Mouse (Mus musculus): ENCODE measurements around the gene Myh15. TPM values are rescaled to one million over a fixed set of nuclear protein-coding genes. Genes with fewer than 3 reads are reported as not detected.

Gene Myh15
- polyA plus RNA-seq (2016; fragmentation: Nextera tagmentation; extraction: Ambion mirVana), result 0.03 TPM in 1 of 2 replicates, not detected in the other

- H3K27ac ChIP-seq (ENCODE audit: poor library complexity, severe bottlenecking), result no peak within 1 kb of the TSS
- no peak within 1 kb of the TSS for H3K4me2 ChIP-seq
- WGBS, result 82% methylated on average over 1 of the region's 1 CpGs
- H3K27me3 ChIP-seq (replicated peaks), result no peaks in the 10 kb centered on the region
- H3K36me3 ChIP-seq, result no peaks in the 10 kb centered on the region
- H3K4me3 ChIP-seq, result no peak within 1 kb of the TSS
- ATAC-seq (ENCODE audit: insufficient number of reproducible peaks, low FRiP score), result no peak
- H3K9ac ChIP-seq, result no peak within 1 kb of the TSS
- H3K4me1 ChIP-seq (replicated peaks), result no peaks in the 10 kb centered on the region
- H3K9me3 ChIP-seq (replicated peaks), result no peaks in the 10 kb centered on the region
Measured at GRCm38 (mm10) chr16:49057186-49057585, at the start of gene Myh15. TSS of gene Myh15 (plus strand) at chr16:49057486.

DNA sequence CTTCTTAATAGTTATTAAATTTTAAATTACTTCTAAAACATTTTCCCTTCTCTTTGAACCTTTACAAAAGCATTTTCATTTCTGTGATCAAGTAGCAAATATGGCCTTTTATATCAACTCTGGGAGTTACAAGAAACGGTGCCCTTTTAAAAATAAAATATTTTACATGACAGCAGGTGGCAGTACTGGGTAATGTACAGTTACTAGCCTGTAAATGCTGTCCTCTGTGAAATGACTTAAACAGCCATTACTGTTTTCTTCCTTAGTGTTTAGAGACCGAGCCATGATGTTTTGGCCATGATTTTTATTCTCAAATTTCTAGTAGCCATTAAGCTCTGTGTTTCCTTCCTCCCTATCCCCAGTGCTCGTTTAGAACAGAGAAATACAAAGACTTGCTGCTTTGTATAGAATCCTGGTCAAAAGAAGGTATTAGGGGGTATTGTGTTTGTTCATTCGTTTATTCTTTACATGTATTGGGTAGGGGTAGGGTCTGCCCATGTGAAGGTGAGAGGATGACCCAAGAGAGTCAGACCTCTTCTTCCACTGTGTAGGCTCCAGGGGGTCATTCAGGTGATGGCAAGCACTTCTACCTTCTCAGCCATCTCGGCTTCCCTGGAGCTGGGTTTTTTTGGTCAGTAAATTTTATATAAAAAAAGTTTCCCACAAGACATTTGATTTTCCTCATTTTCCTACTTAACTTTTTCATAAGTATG, 40.5 kb upstream of the Myh15 start:
- no peaks in the 10 kb centered on the region for H3K4me1 ChIP-seq (replicated peaks)
- H3K4me2 ChIP-seq, result no peak overlapping the region
- WGBS, result 77% methylated on average over 5 of the region's 5 CpGs
- H3K36me3 ChIP-seq, result peaks cover 27% of the 10 kb centered on the region
- H3K27ac ChIP-seq (ENCODE audit: poor library complexity, severe bottlenecking), result no peak overlapping the region
- no peaks in the 10 kb centered on the region for H3K9me3 ChIP-seq (replicated peaks)
- ATAC-seq (ENCODE audit: insufficient number of reproducible peaks, low FRiP score), result no peak
- H3K4me3 ChIP-seq, result no peak overlapping the region
- H3K9ac ChIP-seq, result no peak overlapping the region
- H3K27me3 ChIP-seq (replicated peaks), result no peaks in the 10 kb centered on the region

DNA sequence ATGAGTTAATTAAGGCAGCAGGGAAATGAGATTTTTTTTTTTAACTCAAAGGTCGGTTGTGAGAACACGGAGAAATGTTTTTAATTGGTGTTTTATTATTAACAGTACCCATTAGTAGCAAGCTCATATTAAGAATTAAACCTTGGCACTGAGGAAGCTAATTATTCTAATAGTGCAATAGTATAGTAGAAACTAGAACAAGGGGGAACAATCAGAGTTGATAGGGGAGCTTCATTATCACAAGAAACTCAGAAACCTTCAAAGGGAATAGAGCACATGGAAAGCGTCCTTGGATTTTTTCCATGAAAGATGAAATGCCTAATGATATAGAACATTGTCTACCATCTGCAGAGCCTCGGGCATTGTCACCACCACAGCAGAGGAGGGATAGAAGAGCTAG, 21.4 kb upstream of the Myh15 start:
- Histone ChIP-seq H3K9ac (no peak overlapping the region), H3K4me2 (no peak overlapping the region), H3K27me3 (replicated peaks) (no peaks in the 10 kb centered on the region), H3K4me1 (replicated peaks) (no peaks in the 10 kb centered on the region), H3K27ac (ENCODE audit: poor library complexity, severe bottlenecking) (no peak overlapping the region), H3K9me3 (replicated peaks) (no peaks in the 10 kb centered on the region), H3K4me3 (no peak overlapping the region), H3K36me3 (no peaks in the 10 kb centered on the region)
- 64% methylated on average over 4 of the region's 4 CpGs for WGBS
- ATAC-seq (ENCODE audit: insufficient number of reproducible peaks, low FRiP score), result no peak

GRCm38 (mm10) chr16:49037771-49038170, 19.5 kb upstream of the Myh15 start:
- Histone ChIP-seq H3K36me3 (no peaks in the 10 kb centered on the region), H3K9me3 (replicated peaks) (no peaks in the 10 kb centered on the region), H3K4me2 (no peak overlapping the region), H3K4me3 (no peak overlapping the region), H3K27ac (ENCODE audit: poor library complexity, severe bottlenecking) (no peak overlapping the region), H3K9ac (no peak overlapping the region), H3K4me1 (replicated peaks) (no peaks in the 10 kb centered on the region), H3K27me3 (replicated peaks) (no peaks in the 10 kb centered on the region)
- no peak for ATAC-seq (ENCODE audit: insufficient number of reproducible peaks, low FRiP score)
- 74% methylated on average over 4 of the region's 4 CpGs for WGBS

- 75% methylated on average over 3 of the region's 3 CpGs for WGBS
- Histone ChIP-seq H3K4me1 (replicated peaks) (no peaks in the 10 kb centered on the region), H3K4me3 (no peak overlapping the region), H3K36me3 (no peaks in the 10 kb centered on the region), H3K9me3 (replicated peaks) (no peaks in the 10 kb centered on the region), H3K9ac (no peak overlapping the region), H3K4me2 (no peak overlapping the region), H3K27ac (ENCODE audit: poor library complexity, severe bottlenecking) (no peak overlapping the region), H3K27me3 (replicated peaks) (no peaks in the 10 kb centered on the region)
- no peak for ATAC-seq (ENCODE audit: insufficient number of reproducible peaks, low FRiP score)
Measured at GRCm38 (mm10) chr16:49040554-49041221, 16.6 kb upstream of the Myh15 start.

- Histone ChIP-seq H3K9ac (no peak overlapping the region), H3K27me3 (replicated peaks) (no peaks in the 10 kb centered on the region), H3K9me3 (replicated peaks) (no peaks in the 10 kb centered on the region), H3K4me3 (no peak overlapping the region), H3K4me1 (replicated peaks) (no peaks in the 10 kb centered on the region), H3K27ac (ENCODE audit: poor library complexity, severe bottlenecking) (no peak overlapping the region), H3K36me3 (no peaks in the 10 kb centered on the region), H3K4me2 (no peak overlapping the region)
- ATAC-seq (ENCODE audit: insufficient number of reproducible peaks, low FRiP score), result no peak
Measured at GRCm38 (mm10) chr16:49049214-49049613, 8.1 kb upstream of the Myh15 start.

- Histone ChIP-seq H3K9me3 (replicated peaks) (no peaks in the 10 kb centered on the region), H3K4me2 (no peak overlapping the region), H3K4me3 (no peak overlapping the region), H3K36me3 (no peaks in the 10 kb centered on the region), H3K4me1 (replicated peaks) (no peaks in the 10 kb centered on the region), H3K27me3 (replicated peaks) (no peaks in the 10 kb centered on the region), H3K9ac (no peak overlapping the region), H3K27ac (ENCODE audit: poor library complexity, severe bottlenecking) (no peak overlapping the region)
- no peak for ATAC-seq (ENCODE audit: insufficient number of reproducible peaks, low FRiP score)
- WGBS, result 79% methylated on average over 5 of the region's 5 CpGs
Measured at GRCm38 (mm10) chr16:49069256-49069963, 12.1 kb downstream of the Myh15 start.

- no peak for ATAC-seq (ENCODE audit: insufficient number of reproducible peaks, low FRiP score)
- no peak overlapping the region for H3K4me3 ChIP-seq
- H3K36me3 ChIP-seq, result no peaks in the 10 kb centered on the region
- H3K27ac ChIP-seq (ENCODE audit: poor library complexity, severe bottlenecking), result no peak overlapping the region
- H3K4me1 ChIP-seq (replicated peaks), result no peaks in the 10 kb centered on the region
- H3K9ac ChIP-seq, result no peak overlapping the region
- H3K27me3 ChIP-seq (replicated peaks), result no peaks in the 10 kb centered on the region
- no peak overlapping the region for H3K4me2 ChIP-seq
- WGBS, result 75% methylated on average over 3 of the region's 3 CpGs
- no peaks in the 10 kb centered on the region for H3K9me3 ChIP-seq (replicated peaks)
Measured at GRCm38 (mm10) chr16:49071316-49071715, 14.0 kb downstream of the Myh15 start.

- 53% methylated on average over 1 of the region's 1 CpGs for WGBS
- Histone ChIP-seq H3K4me1 (replicated peaks) (no peaks in the 10 kb centered on the region), H3K27me3 (replicated peaks) (no peaks in the 10 kb centered on the region), H3K9ac (no peak overlapping the region), H3K4me3 (no peak overlapping the region), H3K27ac (ENCODE audit: poor library complexity, severe bottlenecking) (no peak overlapping the region), H3K9me3 (replicated peaks) (no peaks in the 10 kb centered on the region), H3K36me3 (no peaks in the 10 kb centered on the region), H3K4me2 (no peak overlapping the region)
- no peak for ATAC-seq (ENCODE audit: insufficient number of reproducible peaks, low FRiP score)
Measured at GRCm38 (mm10) chr16:49128015-49128414, 70.7 kb downstream of the Myh15 start.

DNA sequence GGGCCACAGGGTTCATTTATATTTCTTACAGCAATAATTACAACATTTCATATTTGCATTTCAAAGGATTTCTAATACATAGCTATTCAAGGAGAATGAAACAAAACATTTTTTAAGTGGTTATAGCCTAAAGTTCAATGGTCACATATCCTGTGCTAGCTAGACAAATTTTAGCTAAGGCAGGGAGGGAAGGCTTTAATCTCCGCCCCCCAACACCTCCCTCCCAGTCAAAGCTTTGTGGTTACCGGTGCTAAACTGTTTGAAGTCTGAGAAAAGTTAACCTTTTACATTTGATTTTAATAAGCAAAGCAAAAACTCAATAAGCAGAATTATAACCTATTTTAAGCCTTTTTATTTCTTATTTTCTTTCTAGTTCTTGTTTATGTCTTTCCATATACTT, 98.9 kb downstream of the Myh15 start:
- no peak overlapping the region for H3K4me3 ChIP-seq
- no peak for ATAC-seq (ENCODE audit: insufficient number of reproducible peaks, low FRiP score)
- no peaks in the 10 kb centered on the region for H3K9me3 ChIP-seq (replicated peaks)
- H3K36me3 ChIP-seq, result no peaks in the 10 kb centered on the region
- no peak overlapping the region for H3K4me2 ChIP-seq
- no peak overlapping the region for H3K27ac ChIP-seq (ENCODE audit: poor library complexity, severe bottlenecking)
- WGBS, result 79% methylated on average over 2 of the region's 2 CpGs
- no peaks in the 10 kb centered on the region for H3K27me3 ChIP-seq (replicated peaks)
- no peaks in the 10 kb centered on the region for H3K4me1 ChIP-seq (replicated peaks)
- H3K9ac ChIP-seq, result no peak overlapping the region

- Histone ChIP-seq H3K9ac (no peak overlapping the region), H3K27ac (ENCODE audit: poor library complexity, severe bottlenecking) (no peak overlapping the region), H3K4me2 (no peak overlapping the region), H3K4me3 (no peak overlapping the region), H3K9me3 (replicated peaks) (no peaks in the 10 kb centered on the region), H3K4me1 (replicated peaks) (no peaks in the 10 kb centered on the region), H3K27me3 (replicated peaks) (no peaks in the 10 kb centered on the region), H3K36me3 (no peaks in the 10 kb centered on the region)
- no peak for ATAC-seq (ENCODE audit: insufficient number of reproducible peaks, low FRiP score)
- WGBS, result 37% methylated on average over 7 of the region's 7 CpGs
Measured at GRCm38 (mm10) chr16:49164349-49165137, 107.3 kb downstream of the Myh15 start.
